Mouse (Mus musculus): ENCODE data around the gene Mgarp. TPM values are rescaled to one million over a fixed set of nuclear protein-coding genes. Genes with fewer than 3 reads are reported as not detected.
"Not testable (repeated sequence)": the region's sequence is repeated elsewhere in the genome, so short reads cannot be mapped to it uniquely, and the experiment has no call there.

Mgarp gene
- total RNA-seq, 2 experiments from 2014 or later = 0.33 to 0.34 TPM

DNA sequence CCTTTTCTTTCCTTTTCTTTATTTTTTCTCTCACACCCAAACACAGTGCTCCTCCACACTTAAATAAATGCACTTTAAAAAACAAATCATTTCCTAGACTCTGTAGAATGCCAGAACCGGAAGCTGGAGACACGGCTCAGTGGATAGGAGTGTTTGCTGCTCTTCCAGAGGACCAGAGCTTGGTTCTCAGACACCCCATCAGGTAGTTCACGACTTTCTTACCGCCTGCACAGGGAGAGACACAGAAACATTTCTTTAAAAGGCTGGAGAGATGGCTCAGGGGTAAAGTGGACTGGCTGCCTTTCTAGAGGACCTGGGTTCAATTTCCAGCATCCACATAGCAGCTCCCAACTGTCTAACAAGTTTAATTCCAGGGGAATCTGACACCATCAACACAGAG is 3.0 kb upstream of the Mgarp start:
- DNase-seq = no peak
- intact Hi-C loops (cut with DNase I) = no loop called here

DNA sequence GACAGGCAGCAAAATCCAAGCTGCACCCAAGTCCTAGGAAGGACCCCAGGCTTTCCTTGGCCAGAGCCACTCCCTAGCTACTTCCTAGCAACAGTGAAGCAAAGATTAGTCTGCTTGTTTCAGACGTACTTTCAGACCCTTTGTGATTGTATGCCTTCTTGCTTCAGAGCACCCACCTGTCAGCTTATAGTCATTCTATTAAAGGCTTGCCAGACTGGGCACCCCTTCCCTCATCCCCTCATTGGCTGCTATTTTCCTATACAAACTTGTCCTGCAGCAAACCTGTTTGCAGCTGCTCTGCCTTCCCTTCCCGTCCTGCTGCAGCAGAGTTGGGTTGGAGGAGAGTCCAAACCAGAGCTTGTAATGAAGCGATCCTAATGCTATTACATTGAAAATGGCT is 2.1 kb upstream of the Mgarp start:
- intact Hi-C loops (cut with DNase I) = no loop called here

DNA sequence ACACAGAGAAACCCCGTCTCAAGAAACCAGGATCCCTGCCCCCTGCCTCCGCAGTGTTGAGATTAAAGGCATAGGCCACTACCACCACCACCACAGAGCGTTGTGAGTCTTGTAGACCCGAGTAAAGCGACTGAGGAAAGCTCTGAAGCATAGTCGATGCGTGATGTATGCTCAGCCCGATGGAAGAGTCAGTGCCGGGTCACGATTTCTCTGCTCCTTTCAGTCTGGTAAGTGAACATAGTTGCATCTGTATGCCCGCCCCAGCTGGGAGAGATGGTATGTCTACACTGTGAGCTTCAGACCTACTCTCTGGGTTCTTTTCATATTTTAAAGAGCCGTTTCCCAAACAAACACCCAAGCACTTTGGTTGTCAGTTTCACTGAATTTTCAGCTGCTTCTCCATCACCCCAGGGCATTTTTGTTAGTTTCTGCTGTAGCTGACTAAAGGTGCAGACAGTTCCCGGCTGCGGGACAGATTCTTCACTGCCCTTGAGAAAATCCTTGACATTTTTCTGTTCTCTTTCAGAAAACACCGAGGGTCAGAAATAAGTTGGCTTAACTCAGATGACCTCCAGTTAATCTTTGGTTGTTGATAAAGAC is 1.3 kb upstream of the Mgarp start:
- DNase-seq = no peak
- intact Hi-C loops (cut with DNase I) = loop anchor here (1.0 kb wide), 1 partner anchor 21 kb away; no protein-coding TSS in a partner anchor

More for the DNA sequence above, 2.1 kb upstream of the Mgarp start:
- no peak for DNase-seq

GRCm38 (mm10) chr3:51395461-51396145 is 935 bp downstream of the Mgarp start:
- no peak for DNase-seq
- intact Hi-C loops (cut with DNase I) = no loop called here

GRCm38 (mm10) chr3:51394881-51395280 is 1.7 kb downstream of the Mgarp start:
- intact Hi-C loops (cut with DNase I) = no loop called here
- DNase-seq = no peak

DNA sequence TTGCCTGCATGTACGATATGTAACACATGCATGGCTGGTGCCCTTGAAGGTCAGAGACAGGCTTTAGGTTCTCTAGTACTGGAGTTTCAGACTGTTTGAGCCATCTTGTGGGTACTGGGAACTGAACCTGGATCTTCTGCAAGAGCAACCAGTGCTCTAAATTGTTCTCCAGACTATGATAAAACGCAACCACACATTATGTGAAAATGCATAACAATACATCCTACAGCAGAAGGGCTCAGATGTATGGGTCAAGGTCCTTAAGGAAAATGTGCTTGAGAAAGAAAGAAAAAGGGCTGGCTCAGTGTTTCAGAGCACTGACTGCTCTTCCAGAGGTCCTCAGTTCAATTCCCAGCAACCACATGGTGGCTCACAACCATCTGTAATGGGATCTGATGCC is 2.9 kb downstream of the Mgarp start:
- no peak for DNase-seq
- intact Hi-C loops (cut with DNase I) = no loop called here

DNA sequence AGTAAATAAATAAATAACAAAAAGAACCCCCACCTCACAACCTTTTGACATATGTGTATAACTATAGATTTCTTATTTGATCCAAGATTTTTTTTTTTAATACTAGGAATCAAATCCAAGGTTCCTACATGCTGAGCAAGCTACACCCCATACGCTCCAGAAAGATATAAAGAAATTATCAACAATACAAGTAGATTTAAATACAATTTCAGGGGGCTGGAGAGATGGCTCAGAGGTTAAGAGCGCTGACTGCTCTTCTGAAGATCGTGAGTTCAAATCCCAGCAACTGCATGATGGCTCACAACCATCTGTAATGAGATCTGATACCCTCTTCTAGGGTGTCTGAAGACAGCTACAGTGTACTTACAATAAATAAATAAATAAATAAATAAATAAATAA is 3.5 kb downstream of the Mgarp start:
- intact Hi-C loops (cut with DNase I); DNase-seq: not testable (repeated sequence)

DNA sequence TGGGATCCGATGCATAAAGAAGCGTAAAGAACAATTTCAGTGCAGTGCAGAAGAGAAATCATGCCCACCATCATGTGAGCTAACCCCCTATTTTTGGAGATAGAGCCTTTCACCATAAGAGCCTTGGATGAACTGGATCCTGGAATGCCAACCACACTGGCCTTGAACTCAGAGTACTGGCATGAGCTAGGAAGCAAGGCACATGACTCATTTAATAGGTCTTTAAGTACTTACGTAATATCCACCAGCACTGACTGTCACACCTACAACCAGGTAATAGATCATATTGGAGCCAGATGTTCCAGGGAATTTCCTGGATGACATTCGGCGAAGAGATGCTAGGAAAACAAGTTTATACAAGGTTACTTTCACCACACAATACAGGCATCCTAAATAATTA is 4.9 kb downstream of the Mgarp start:
- no peak for DNase-seq
- intact Hi-C loops (cut with DNase I) = no loop called here

DNA sequence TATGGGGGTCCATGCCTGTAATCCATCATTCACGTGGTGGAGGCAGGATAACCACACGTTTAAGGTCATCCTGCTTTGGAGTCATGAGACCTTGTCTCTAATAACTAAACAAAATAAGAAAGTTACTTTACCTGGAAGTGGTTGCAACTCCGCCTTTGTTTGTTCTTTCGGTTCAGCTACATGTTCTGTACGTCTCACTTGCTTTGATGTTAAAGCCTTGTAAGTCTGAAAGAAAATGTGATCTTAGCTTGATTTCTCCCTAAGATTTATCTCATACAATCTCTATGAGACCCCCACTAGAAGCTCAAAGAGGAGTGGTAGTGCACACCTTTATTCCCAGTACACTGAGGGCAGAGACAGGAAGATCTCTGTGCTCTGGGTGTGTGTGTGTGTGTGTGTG is 5.4 kb downstream of the Mgarp start:
- intact Hi-C loops (cut with DNase I) = no loop called here
- no peak for DNase-seq

- intact Hi-C loops (cut with DNase I) = no loop called here
- DNase-seq = no peak
Measured at GRCm38 (mm10) chr3:51388904-51389303, 7.6 kb downstream of the Mgarp start.

GRCm38 (mm10) chr3:51387868-51388381 is 8.6 kb downstream of the Mgarp start:
- intact Hi-C loops (cut with DNase I) = no loop called here
- no peak for DNase-seq

DNA sequence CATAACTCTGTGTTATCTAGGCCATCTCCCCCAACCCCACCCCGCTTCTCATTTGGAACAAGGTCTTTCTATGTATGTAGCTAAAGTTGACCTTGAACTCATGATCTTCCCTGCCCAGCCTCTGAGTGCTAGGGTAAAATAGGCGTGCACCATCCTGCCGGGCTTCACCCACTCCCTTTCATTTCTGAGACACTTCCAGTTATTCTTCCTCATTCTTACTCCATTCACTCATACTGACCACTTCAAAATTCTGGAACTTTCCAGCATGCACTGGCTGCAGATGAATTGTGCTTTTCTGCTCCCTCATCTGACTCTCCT is 9.4 kb downstream of the Mgarp start:
- DNase-seq = no peak
- intact Hi-C loops (cut with DNase I) = no loop called here

DNA sequence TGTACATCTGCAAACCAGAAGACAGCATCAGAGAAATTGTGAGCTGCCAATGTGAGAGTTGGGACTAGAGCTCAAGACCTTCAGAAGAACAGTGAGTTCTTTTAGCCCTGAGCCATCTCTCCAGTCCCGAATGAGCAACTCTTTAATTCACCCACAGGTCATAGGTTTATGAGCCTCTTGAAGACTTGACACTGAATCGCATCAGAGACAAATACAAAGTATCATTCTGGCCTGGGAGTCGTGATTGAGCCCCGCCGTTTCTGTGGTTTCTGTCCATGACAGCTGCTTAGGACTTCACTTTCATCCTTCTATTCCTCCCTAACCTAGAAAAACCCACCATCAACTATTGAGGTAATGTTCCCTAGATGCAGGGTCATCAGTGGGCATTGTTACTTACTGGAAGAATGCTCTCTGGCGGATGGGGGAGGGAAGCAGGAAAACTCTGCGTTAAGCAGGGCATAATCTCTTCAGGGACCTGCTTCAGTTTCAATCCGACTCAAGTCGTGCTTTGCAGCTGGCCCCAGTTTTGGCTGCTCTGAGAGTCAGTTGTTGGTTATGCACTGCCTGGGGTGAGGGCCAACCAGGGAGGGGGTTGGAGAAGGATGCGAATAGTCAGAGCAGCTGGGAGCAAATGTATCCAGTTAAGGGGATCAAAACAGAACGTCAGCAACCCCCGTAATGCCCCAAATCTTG is 10.0 kb downstream of the Mgarp start:
- intact Hi-C loops (cut with DNase I) = no loop called here
- peak; percentile 48 to 57 for DNase-seq

GRCm38 (mm10) chr3:51383409-51383808 is 13.1 kb downstream of the Mgarp start:
- intact Hi-C loops (cut with DNase I) = no loop called here
- no peak for DNase-seq

DNA sequence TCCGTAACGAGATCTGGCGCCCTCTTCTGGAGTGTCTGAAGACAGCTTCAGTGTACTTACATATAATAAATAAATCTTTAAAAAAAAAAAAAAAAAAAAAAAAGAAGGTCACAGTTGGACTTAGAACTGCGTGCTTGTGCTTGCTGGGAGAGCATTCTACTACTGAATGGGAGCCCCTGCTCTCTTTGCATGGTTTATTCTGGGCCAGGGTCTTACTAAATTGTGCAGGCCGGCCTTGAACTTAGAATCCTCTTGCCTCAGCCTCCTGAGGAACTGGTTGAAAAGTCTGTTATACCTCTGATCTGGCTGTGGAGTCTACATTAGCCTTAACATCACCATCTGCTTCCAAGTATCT is 15.9 kb downstream of the Mgarp start:
- intact Hi-C loops (cut with DNase I) = no loop called here
- no peak for DNase-seq

DNA sequence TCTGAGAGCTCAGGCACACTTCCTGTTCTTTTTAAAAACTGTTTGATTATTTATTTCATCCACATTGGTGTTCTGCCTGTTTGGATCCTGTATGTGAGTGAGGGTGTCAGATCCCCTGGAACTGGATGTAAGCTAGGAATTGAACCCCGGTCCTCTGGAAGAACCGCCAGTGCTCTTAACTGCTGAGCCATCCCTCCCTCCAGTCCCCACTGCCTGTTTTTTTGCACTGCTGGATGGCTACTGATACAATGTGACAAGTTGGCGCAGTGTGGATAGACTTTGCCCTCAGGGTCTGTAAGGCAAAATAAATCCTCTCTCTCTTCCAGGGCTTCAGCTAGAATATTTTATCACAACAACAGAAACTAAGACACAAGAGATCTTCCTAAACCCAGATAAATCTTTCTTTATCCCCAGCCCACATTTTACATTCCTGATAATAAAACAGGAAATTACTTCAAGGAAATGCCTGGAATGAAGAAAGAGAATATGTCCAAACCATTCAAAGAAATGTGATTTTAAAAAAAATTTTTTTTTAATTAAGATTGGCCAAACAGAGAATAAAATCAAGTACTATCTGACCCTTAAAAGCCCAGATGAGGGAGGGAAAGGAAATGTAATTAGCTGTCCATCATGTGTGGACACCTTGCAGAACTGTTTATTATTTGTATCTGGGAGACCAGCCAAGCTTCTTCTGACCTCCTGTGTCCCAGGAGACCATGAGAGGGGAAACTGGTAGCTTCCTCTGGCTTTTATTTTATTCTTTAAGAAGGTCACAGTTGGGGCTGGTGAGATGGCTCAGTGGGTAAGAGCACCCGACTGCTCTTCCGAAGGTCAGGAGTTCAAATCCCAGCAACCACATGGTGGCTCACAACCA is 16.5 kb downstream of the Mgarp start:
- no peak for DNase-seq
- intact Hi-C loops (cut with DNase I) = loop anchor here (5.0 kb wide), 1 partner anchor 32 kb away; no protein-coding TSS in a partner anchor

GRCm38 (mm10) chr3:51378665-51378946 is 17.9 kb downstream of the Mgarp start:
- no peak for DNase-seq
- intact Hi-C loops (cut with DNase I) = loop anchor here (5.0 kb wide), 1 partner anchor 34 kb away; no protein-coding TSS in a partner anchor

GRCm38 (mm10) chr3:51377878-51378664 is 18.5 kb downstream of the Mgarp start:
- intact Hi-C loops (cut with DNase I) = loop anchor here (5.0 kb wide), 1 partner anchor 34 kb away; no protein-coding TSS in a partner anchor
- DNase-seq = no peak

DNA sequence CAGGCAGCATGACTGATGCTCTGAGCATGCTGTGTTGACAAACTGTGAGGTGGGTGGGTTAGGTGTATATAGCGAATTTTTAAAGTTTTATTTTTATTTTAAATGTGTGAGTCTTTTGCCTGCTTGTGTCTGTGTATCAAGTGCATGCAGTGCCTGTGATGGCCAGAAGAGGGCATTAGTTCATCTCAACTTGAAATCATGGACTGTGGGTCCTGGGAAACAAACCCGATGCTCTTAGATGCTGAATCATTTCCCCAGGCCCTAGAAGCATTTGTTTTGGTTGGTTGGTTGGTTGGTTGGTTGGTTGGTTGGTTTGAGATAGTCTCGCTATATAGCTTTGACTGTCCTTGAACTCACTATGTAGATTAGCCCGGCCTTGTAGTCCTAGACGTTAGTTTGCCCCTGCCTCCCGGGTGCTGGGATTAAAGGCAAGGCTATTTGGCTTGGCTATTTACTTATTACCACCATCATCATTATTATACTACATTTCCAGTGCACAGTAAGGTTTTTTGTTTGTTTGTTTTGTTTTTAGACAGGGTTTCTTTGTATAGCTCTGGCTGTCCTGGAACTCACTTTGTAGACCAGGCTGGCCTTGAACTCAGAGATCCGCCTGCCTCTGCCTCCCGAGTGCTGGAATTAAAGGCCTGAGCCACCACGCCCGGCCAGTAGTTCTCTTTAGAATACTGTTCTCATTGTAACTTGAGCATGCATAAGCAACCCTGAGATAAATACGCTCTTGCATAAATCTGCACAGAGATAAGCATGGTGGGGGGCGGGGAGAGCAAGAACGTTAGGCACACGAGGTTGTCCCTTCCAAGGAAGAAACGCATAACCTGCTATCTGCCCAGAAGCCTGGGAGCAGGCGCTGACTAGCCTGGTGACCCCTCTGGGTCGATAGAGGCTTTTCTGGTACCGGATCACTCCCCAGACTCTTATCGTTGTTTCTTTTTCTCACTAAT is 21.0 kb downstream of the Mgarp start:
- intact Hi-C loops (cut with DNase I) = loop anchor here (1.0 to 5.0 kb wide), 2 partner anchors 22 to 37 kb away; no protein-coding TSS in a partner anchor
- DNase-seq = peak; percentile 51 to 70

Measured in heart, postnatal 14 days (tissue).